Mouse (Mus musculus) ovary, postnatal 14 days (tissue): Measurements from ENCODE around the gene Fbxo21.

Experiments used
- DNase-seq: peaks from one replicate; pipeline ENCODE4 v3.0.0; 2022; ENCODE audit warnings: low spot score

Gene Fbxo21

DNA sequence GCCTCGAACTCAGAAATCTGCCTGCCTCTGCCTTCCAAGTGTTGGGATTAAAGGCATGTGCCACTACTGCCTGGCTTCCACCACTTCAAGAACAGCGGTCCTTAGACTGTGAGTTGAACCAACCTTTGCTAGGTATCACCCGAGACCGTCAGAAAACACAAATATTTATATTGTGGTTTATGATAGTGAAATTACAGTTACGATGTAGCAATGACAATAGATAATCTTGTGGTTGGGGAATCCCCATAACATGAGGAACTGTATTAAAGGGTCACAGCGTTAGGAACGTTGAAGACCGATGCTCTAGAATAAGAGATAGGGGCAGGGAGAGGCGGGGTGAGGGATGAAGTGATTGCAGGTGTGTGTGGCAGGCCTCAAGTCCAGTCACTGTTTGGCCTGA is 68.9 kb downstream of the Fbxo21 start:
- no peak for DNase-seq

GRCm38 (mm10) chr5:118047091-118047757 is 70.7 kb downstream of the Fbxo21 start:
- no peak for DNase-seq

GRCm38 (mm10) chr5:118048412-118048811 is 71.9 kb downstream of the Fbxo21 start:
- no peak for DNase-seq

GRCm38 (mm10) chr5:118048928-118049327 is 72.4 kb downstream of the Fbxo21 start:
- no peak for DNase-seq

- DNase-seq, result no peak
Observed at GRCm38 (mm10) chr5:118050743-118051142, 74.2 kb downstream of the Fbxo21 start.

- peak; percentile 29 for DNase-seq
Observed at GRCm38 (mm10) chr5:118051981-118052662, 75.6 kb downstream of the Fbxo21 start.

- no peak for DNase-seq
Observed at GRCm38 (mm10) chr5:118053205-118053604, 76.7 kb downstream of the Fbxo21 start.

- DNase-seq, result no peak
Observed at GRCm38 (mm10) chr5:118057508-118058111, 81.1 kb downstream of the Fbxo21 start.

DNA sequence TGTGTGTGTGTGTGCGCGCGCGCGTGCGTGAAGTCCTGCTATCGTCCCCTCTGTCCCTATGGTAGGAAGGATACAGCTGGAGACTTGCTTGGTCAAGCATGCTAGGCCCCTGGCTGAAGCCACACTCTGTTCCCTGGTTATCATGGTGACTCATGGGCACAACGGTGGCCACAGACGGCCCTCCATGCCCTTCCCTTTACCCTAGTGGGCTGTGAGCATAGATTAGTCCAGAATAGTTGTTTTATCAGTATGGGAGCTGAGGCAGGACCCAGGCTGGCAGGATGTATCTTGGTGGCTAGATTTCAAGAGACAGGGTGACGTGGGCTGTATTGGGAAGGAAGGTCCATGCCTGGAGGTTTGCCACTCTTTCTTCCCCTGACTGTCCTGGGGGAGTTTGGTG is 82.3 kb downstream of the Fbxo21 start:
- DNase-seq, result no peak

DNA sequence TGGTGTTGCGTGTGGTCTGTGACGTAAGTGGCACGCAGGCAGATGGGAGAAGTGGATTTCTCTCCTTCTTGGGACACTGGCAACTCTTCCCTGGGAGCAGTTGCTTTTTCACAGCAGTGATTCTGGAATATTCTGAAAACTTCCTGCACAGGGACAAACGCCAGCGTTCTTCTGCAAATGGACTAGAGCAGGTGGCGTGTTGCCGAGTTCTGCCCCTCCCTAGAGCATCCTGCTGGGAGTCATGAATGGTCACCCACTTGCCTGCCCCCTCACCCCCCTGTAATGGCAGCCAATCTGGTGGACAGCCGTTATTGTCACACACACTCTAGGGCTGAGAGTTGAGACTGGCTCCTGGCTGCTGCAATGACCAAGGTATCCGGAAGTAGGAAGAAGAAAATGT is 83.1 kb downstream of the Fbxo21 start:
- no peak for DNase-seq
